Mouse (Mus musculus): ENCODE data around the gene Pigs.
A peak's percentile ranks its signal among the peaks of the same experiment; 100 is the strongest.

Gene Pigs

GRCm38 (mm10) chr11:78337040-78337439 is 8.8 kb downstream of the Pigs start:
- no peak for DNase-seq (ENCODE audit: low spot score)

GRCm38 (mm10) chr11:78341702-78342101 is 13.5 kb downstream of the Pigs start:
- DNase-seq (ENCODE audit: low spot score), result no peak

- DNase-seq (ENCODE audit: low spot score), result peak; percentile 62
Observed at GRCm38 (mm10) chr11:78343381-78344327, 15.4 kb downstream of the Pigs start, which contains the start of gene Unc119. Unc119 (plus strand) TSS chr11:78343482.

DNA sequence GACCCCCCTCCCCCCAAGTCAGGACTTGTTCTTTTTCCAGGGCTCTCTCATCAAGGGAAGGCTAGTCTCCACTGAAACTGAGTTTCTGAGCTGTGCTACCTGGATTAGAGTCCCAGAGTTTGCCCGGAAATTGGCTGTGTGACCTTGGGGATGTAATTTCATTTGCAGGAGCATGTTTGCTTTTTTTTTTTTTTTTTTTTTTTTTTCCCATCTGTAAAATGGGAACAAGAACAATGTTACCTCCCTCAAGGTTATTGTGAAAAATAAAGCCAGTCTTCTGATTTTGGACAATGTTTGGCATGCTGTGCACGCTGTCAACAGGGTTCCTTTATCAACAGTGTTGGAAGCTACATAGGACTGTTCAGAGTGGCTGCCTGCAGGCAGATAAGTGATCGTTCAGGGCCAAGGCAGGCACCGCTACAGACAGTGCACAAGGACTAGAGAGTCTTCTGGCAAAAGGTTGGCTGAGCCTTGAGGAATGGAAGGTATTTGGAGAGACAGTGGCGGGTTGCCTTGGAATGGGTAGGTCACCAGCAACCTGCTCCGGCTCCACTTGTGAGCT is 16.2 kb downstream of the Pigs start:
- DNase-seq (ENCODE audit: low spot score), result no peak

DNA sequence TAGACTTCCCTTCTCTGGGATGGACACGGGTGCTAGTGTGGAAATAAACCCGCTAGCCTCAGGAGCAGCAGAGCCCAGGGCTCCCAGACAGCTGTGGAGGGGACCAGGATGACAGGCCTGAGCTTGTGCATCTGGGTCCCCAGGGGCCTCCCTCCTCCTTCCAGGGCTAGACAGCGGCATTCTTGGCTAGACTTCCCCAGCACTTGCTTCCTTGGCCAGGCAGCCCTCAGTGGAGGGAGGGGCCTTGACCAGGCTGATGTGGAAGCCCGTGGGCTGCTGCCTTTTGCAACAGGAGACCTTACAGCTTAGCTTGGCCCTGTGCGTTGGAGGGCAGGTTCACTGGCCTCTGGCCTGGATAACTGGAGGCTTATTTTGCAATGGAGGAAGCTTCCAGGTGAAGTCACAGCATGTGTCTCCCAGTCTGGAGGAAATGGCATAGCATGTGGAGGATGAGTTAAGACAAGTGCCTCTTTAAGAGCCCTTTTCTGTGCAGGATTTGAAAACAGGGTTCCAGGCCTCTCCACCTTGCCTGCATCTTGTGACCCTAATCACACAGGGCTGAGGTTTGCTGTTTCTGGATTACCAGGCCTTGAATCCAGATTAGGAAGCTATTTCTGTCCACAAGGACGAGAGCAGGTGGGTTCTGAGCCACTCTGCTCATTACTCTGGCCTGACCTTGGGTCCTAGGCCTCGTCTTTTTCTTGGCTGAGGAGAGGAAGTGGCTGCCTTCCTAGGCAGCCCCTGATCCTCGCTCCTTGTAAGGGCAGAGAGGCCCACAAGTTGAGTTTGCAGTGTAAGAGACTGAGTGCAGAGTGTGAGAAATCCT is 16.9 kb downstream of the Pigs start:
- no peak for DNase-seq (ENCODE audit: low spot score)

- DNase-seq (ENCODE audit: low spot score), result peak; percentile 60
Observed at GRCm38 (mm10) chr11:78345801-78346200, 17.6 kb downstream of the Pigs start.

GRCm38 (mm10) chr11:78346326-78347069 is 18.3 kb downstream of the Pigs start:
- no peak for DNase-seq (ENCODE audit: low spot score)

DNA sequence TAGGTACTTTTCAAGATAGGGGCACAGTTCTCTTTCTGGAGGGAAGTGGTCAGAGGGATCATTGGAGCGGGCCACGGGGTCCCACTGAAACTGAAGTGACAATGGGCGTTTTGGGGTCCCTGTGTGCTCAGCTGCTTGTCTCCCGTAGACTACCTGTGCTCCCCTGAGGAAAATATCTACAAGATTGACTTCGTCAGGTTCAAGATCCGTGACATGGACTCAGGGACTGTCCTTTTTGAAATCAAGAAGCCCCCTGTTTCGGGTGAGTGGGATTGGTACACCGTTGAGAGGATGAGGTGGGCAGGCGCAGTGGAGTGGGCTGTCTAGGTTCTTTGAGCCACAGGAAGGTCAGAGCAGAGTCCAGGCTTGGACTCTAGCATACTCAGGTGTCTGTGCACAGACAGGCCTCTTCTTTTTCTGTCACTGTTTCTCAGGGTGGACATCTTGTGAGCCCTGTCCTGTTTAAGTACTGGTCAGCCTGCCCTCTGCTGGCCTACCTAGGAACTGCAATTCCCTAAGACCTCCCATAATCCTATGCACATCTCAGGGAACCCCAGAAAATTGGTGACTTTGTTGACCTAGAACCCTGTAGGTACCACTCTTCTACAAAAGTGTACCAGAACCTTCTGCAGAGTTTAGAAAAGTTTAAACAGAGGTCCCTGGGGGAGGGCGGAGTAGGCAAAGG is 19.0 kb downstream of the Pigs start:
- peak; percentile 41 for DNase-seq (ENCODE audit: low spot score)

- no peak for DNase-seq (ENCODE audit: low spot score)
Observed at GRCm38 (mm10) chr11:78347908-78348307, 19.7 kb downstream of the Pigs start.

DNA sequence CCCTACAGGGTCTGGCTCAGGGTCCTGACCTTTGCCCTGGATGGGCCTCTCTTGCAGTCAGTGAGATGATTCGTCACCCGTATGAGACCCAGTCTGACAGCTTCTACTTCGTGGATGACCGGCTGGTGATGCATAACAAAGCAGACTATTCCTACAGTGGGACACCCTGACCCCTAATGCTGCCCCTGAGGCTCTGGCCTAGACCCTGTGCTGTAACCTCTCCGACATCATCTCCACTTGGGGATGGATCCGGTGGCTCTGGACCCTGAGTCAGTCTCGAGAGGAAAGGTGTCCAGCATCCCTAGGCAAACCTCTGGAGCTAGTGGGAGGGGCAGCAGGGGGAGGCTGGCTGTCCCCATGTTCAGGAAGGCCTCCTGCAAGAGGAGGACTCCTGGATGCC is 20.3 kb downstream of the Pigs start:
- DNase-seq (ENCODE audit: low spot score), result no peak

DNA sequence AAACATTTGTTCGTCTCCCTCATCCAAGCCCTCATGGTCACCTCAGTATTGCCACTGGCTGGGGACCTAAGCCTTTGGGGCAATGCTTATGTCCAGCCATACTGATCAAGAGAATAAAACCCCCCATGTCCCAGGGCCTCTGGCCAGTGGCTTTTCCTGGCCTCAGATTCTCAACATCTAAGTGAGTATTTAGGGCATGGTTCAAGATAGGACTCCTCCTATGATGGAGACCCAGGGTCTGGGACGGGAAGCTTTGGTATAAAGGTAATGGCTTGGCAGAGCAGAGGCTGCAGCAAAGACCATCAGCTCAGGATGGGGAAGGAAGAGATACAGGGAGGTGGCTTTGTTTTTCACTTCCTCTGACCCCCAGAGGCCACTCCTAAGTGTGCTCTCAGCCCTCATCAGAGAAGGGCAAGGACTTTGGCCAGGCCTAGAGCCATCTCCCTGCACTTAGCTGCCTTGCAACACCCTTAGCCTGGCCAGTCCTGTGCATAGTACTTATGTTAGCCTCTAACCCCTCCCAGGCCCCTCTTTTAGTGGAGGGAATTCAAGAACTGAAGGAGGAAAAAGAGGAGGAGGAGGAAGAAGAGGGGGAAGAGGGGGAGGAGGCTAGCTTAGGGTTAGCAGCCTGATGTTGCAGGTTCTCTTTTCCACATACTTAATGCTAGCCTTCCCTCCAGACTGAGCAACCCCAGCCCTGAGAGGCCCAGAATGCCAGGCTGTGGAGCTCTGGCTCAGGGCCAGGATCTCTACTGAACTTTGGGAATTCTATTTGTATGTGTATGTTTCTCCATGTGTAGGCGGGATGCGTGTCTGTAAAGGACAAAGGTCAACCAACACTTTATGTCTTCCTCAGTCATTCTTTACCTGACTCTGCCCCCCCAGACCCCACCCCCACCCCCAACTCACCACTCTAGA is 21.5 kb downstream of the Pigs start:
- no peak for DNase-seq (ENCODE audit: low spot score)

GRCm38 (mm10) chr11:78353081-78353480 is 24.9 kb downstream of the Pigs start:
- DNase-seq (ENCODE audit: low spot score), result no peak

GRCm38 (mm10) chr11:78354905-78355304 is 26.7 kb downstream of the Pigs start:
- no peak for DNase-seq (ENCODE audit: low spot score)

GRCm38 (mm10) chr11:78355471-78356238 is 27.4 kb downstream of the Pigs start:
- DNase-seq (ENCODE audit: low spot score), result peak; percentile 51

GRCm38 (mm10) chr11:78358330-78359007 is 30.3 kb downstream of the Pigs start:
- peak; percentile 32 for DNase-seq (ENCODE audit: low spot score)

GRCm38 (mm10) chr11:78360125-78360788 is 32.0 kb downstream of the Pigs start:
- peak; percentile 74 for DNase-seq (ENCODE audit: low spot score)

DNA sequence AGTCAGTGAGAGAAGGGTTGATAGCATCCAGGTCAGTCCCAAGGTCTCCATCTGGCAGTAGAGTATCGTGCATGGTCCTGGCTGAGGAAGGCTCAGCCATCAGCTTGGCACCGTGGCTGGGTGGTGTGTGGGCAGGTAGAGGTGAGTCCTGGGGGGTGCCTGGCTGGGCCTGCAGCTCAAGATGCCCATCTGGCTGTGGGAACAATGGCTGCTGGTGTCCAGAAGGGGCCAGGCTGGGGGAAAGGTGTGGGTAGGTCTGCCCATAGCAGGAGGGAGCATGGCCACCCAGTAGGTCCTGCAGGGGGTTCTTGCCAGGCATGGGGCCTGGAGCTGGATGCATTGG is 32.5 kb downstream of the Pigs start:
- no peak for DNase-seq (ENCODE audit: low spot score)

DNA sequence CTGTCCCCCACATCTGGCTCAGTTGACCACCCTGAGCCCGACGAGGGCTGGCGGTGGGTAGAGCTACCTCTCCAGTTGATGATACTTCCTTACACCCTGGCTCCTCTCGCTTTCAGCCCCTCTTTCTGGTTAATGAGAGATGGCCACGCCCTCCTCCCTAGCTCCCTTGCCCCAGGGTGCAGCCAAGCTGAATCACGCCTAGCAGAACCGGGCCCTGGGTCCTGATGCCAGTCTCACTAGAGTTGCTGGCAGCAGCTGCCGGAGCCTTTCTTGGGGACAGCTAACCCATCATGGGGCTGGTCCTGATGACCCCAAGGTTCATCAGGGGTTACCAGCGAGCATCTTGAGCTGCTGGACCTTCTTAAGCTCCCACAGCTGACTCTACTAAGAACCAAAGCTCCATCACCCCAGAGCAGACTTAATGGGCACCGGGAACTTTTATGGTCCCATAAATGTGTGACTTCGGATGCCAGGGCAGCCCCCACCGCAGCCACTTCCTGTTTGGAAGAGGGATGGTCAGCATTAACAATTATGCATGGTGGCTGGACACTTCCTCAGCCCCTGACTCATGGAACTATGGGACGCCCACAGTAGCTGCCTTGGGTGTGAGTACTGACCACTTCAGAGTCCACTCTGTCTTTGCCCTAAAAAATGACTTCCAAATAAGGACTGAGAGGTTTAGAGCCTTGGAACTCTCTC is 35.2 kb downstream of the Pigs start:
- DNase-seq (ENCODE audit: low spot score), result no peak

All from T-cell, adult 2 months (primary cell).